Comparison of ENCODE assay signal across 27 mouse cellular contexts in genomic region chr8:75509299-75509698, GRCm38 (mm10).
"Had no signal": no experiment of that assay in that cellular context is flagged by ENCODE, and none has a peak within 500 bp of the region (broad histone marks: within the 10 kb centered on the region; RNA-seq: fewer than 3 reads in every experiment).

No protein-coding gene starts in this region.

- H3K4me1 ChIP-seq: heart, embryonic 10.5 days; heart, embryonic 12.5 days; hindbrain, embryonic 10.5 days; hindbrain, embryonic 12.5 days; intestine, embryonic 15.5 days; limb, embryonic 10.5 days; limb, embryonic 12.5 days; liver, embryonic 13.5 days had no signal

- ATAC-seq: hindbrain, embryonic 16.5 days; inflammation-experienced regulatory T-cells, adult 6 months; intestine, embryonic 15.5 days; intestine, postnatal 0 days had no signal

- H3K9me3 ChIP-seq: heart, embryonic 10.5 days; heart, embryonic 12.5 days; hindbrain, embryonic 10.5 days; hindbrain, embryonic 12.5 days; intestine, embryonic 15.5 days; limb, embryonic 10.5 days; limb, embryonic 12.5 days; liver, embryonic 13.5 days had no signal

- DNase-seq: gastrocnemius, adult 2 months; gastrocnemius, postnatal 10 days; gastrocnemius, postnatal 25 days; heart, adult 18-20 months; heart, postnatal 10 days; heart, postnatal 4 days; kidney, adult 18-20 months; kidney, adult 8-10 months; kidney, postnatal 10 days; kidney, postnatal 25 days; kidney, postnatal 4 days; liver; liver, embryonic 13.5 days had no signal

- H3K9ac ChIP-seq: heart, embryonic 12.5 days; hindbrain, embryonic 12.5 days; hindbrain, embryonic 14.5 days; intestine, embryonic 15.5 days; limb, embryonic 12.5 days; liver, embryonic 13.5 days had no signal

- H3K27ac ChIP-seq: gastrocnemius, adult 2 months; heart, embryonic 10.5 days; hindbrain, embryonic 10.5 days; hindbrain, embryonic 12.5 days; hindbrain, embryonic 14.5 days; intestine, embryonic 15.5 days; layer of hippocampus, adult 2 months; left cerebral cortex, adult 2 months; limb, embryonic 10.5 days; limb, embryonic 12.5 days; liver, embryonic 13.5 days had no signal

- H3K27me3 ChIP-seq: heart, embryonic 12.5 days; hindbrain, embryonic 12.5 days; intestine, embryonic 15.5 days; limb, embryonic 12.5 days; liver, embryonic 13.5 days had no signal

- H3K4me3 ChIP-seq: gastrocnemius, adult 2 months; heart, embryonic 10.5 days; heart, embryonic 12.5 days; hindbrain, embryonic 10.5 days; hindbrain, embryonic 12.5 days; intestine, embryonic 15.5 days; layer of hippocampus, adult 2 months; left cerebral cortex, adult 2 months; limb, embryonic 10.5 days; limb, embryonic 12.5 days; liver, embryonic 13.5 days had no signal

- H3K4me2 ChIP-seq: heart, embryonic 12.5 days; hindbrain, embryonic 12.5 days; hindbrain, embryonic 14.5 days; intestine, embryonic 15.5 days; limb, embryonic 12.5 days; liver, embryonic 11.5 days; liver, embryonic 13.5 days had no signal

- H3K36me3 ChIP-seq: heart, embryonic 10.5 days; heart, embryonic 12.5 days; hindbrain, embryonic 10.5 days; hindbrain, embryonic 12.5 days; intestine, embryonic 15.5 days; limb, embryonic 10.5 days; limb, embryonic 12.5 days; liver, embryonic 13.5 days had no signal
